Mouse (Mus musculus): ENCODE measurements around the gene Nqo2. TPM values are rescaled to one million over a fixed set of nuclear protein-coding genes. Genes with fewer than 3 reads are reported as not detected.

Nqo2 gene
- polyA plus RNA-seq, 1 experiment from 2014 or later: 26.1 TPM

DNA sequence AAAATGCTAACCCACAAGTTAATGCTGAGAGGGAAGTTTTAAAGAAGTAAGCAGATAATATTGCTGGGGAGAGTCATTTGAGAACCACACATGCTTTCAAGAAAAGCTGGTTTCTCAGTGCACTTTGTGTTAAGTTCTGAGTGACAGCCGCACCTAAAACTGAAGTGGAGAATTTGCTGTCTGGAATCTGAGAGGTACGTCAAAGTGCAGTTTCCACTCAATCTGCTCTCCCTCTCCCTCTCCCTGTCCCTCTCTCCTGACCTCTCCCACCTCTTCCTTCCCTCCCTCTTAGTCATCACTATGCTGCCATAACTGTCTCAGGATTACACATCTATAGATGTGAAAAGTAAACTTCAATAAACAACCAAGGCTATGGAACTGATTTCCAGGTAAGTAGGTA lies 57.5 kb downstream of the Nqo2 start:
- no peaks in the 10 kb centered on the region for H3K4me1 ChIP-seq (ENCODE audit: control insufficient read depth, low read depth, low read length)
- H3K4me3 ChIP-seq (ENCODE audit: low read depth, low read length): no peak overlapping the region
- H3K36me3 ChIP-seq (ENCODE audit: control insufficient read depth, insufficient read depth): peaks cover 36% of the 10 kb centered on the region
- 85% methylated on average over 2 of the region's 2 CpGs for WGBS (ENCODE audit: insufficient replicate concordance)
- no peaks in the 10 kb centered on the region for H3K9me3 ChIP-seq (replicated peaks; ENCODE audit: control insufficient read depth, low read length)
- H3K27ac ChIP-seq (ENCODE audit: low read length): no peak overlapping the region
- ATAC-seq (ENCODE audit: low read depth): no peak
- no peak overlapping the region for H3K4me2 ChIP-seq (ENCODE audit: low read depth, low read length)
- no peak overlapping the region for H3K9ac ChIP-seq (ENCODE audit: low read depth, low read length)
- H3K27me3 ChIP-seq (ENCODE audit: control insufficient read depth, insufficient read depth, low read depth, low read length): no peaks in the 10 kb centered on the region

DNA sequence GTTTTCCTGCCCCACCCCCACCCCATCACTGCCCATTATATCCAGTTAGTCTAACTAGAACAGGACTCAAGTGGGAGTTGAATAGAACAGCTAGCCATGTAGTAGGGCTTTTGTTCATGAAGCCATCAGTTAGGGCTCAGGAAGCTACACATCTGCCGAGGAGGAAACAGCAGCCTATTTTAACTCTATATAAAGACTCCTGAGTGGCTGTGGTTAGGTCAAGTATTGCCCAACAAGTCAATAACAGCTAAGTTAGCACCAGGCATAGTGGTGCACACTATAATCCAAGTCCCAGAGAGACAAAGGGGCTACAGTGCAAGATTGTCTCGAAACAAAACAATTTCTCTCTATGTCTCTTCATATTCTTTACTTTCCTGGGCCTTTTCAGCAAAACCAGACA lies 67.6 kb downstream of the Nqo2 start:
- Histone ChIP-seq H3K27ac (ENCODE audit: low read length) (peak overlapping the region; percentile 19; the same call in 1 of the 2 replicates), H3K27me3 (ENCODE audit: control insufficient read depth, insufficient read depth, low read depth, low read length) (no peaks in the 10 kb centered on the region)
- 34% methylated on average over 2 of the region's 2 CpGs for WGBS (ENCODE audit: insufficient replicate concordance)

DNA sequence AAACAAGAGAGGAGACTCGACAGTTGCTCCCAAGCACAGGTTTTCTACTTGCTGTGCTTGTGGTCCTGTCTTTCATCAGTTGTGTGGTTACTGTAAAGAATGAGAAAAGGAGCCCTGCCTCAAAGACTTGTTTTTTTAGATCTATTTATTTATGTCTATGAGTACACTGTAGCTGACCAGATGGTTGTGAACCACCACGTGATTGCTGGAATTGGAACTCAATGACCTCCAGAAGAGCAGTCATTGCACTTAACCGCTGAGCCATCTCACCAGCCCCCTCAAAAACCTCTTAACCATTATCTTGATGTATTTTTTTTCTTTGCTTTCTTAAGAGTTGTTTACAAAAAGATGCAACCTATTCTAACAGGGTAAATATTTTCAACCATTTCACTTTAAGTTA lies 70.9 kb downstream of the Nqo2 start:
- Histone ChIP-seq H3K4me3 (ENCODE audit: low read depth, low read length) (no peak overlapping the region), H3K4me2 (ENCODE audit: low read depth, low read length) (no peak overlapping the region), H3K9ac (ENCODE audit: low read depth, low read length) (no peak overlapping the region), H3K36me3 (ENCODE audit: control insufficient read depth, insufficient read depth) (peaks cover 3% of the 10 kb centered on the region), H3K9me3 (replicated peaks; ENCODE audit: control insufficient read depth, low read length) (no peaks in the 10 kb centered on the region), H3K27ac (ENCODE audit: low read length) (no peak overlapping the region), H3K4me1 (ENCODE audit: control insufficient read depth, low read depth, low read length) (peaks cover 17% of the 10 kb centered on the region), H3K27me3 (ENCODE audit: control insufficient read depth, insufficient read depth, low read depth, low read length) (no peaks in the 10 kb centered on the region)
- no peak for ATAC-seq (ENCODE audit: low read depth)
- WGBS (ENCODE audit: insufficient replicate concordance): 84% methylated on average over 3 of the region's 3 CpGs

More for the DNA sequence above, 67.6 kb downstream of the Nqo2 start:
- peaks cover 14% of the 10 kb centered on the region for H3K4me1 ChIP-seq (ENCODE audit: control insufficient read depth, low read depth, low read length)
- ATAC-seq (ENCODE audit: low read depth): peak; percentile 64
- no peaks in the 10 kb centered on the region for H3K9me3 ChIP-seq (replicated peaks; ENCODE audit: control insufficient read depth, low read length)
- no peak overlapping the region for H3K9ac ChIP-seq (ENCODE audit: low read depth, low read length)
- H3K4me3 ChIP-seq (ENCODE audit: low read depth, low read length): no peak overlapping the region
- peaks cover 9% of the 10 kb centered on the region for H3K36me3 ChIP-seq (ENCODE audit: control insufficient read depth, insufficient read depth)
- H3K4me2 ChIP-seq (ENCODE audit: low read depth, low read length): no peak overlapping the region

DNA sequence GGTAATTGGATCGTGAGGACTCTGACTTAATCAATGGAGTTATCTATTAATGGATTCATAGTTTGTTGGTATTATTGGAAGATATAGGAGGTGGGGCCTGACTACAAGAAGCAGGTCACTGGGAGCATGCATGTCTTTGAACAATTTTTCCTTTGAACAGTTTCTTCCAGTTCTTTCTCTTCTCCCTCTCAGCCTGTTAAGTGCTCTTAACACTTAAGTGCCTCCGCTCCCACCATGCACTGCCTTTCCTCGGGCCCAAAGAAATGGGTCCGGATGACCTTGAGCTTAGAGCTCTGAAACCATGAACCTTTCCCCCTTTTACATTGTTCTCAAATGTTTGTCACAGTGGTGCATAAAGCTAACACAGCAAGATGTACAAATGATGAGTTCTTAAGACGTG lies 72.2 kb downstream of the Nqo2 start:
- no peak overlapping the region for H3K4me3 ChIP-seq (ENCODE audit: low read depth, low read length)
- no peak overlapping the region for H3K27ac ChIP-seq (ENCODE audit: low read length)
- H3K9me3 ChIP-seq (replicated peaks; ENCODE audit: control insufficient read depth, low read length): no peaks in the 10 kb centered on the region
- WGBS (ENCODE audit: insufficient replicate concordance): 75% methylated on average over 5 of the region's 5 CpGs
- H3K27me3 ChIP-seq (ENCODE audit: control insufficient read depth, insufficient read depth, low read depth, low read length): no peaks in the 10 kb centered on the region
- H3K36me3 ChIP-seq (ENCODE audit: control insufficient read depth, insufficient read depth): peaks cover 3% of the 10 kb centered on the region
- H3K4me1 ChIP-seq (ENCODE audit: control insufficient read depth, low read depth, low read length): peaks cover 14% of the 10 kb centered on the region
- no peak for ATAC-seq (ENCODE audit: low read depth)
- H3K4me2 ChIP-seq (ENCODE audit: low read depth, low read length): peak overlapping the region; percentile 72
- H3K9ac ChIP-seq (ENCODE audit: low read depth, low read length): no peak overlapping the region; the same call in 1 of the 2 replicates

DNA sequence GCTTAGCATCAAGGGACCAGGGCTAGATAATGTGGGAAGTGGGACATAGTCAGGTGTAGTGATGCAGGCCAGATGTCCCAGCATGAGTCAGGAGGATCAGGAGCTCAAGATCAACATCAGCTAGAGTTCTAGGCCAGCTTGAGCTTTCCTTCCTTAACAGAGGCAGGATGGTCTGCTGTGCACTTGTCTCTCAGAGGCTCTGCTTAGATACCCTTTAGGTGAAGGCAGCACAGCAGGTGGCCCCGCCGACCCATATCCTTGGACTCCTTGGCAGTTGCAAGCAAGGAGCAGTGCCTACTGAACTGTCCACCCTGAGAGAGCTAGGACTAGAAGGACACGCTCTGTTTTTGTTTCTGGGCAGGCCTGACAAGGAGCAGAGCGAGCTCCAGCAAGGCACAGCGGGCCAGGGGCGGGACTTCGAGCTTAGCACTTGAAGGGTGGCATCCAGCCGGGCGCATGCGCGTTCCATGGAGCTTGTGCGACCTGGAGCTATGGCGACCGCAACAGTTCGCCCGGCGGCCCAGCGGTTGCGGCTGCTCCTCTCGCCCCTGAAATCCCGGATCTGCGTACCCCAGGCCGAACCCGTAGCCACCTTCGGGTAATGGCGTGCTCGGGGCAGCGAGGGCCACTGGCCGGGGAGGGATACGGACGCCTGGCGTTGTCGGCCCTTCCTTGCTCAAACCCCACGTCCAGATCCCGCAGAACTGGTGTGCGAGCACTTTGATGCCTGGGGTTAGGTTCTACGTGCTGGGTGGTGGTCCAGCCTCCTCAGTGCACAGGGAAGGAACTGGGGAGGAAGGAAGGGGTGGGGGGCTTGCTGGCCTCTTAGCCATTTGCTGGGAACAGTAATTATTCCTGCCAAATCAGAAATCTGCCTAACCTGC lies 72.9 kb downstream of the Nqo2 start, which contains the start of gene Bphl:
Gene Bphl (plus strand): TSS at position 426 of the 884 bp plus-strand sequence.
- peak within 1 kb of the TSS; percentile 72 for H3K4me2 ChIP-seq (ENCODE audit: low read depth, low read length)
- peaks cover 11% of the 10 kb centered on the region for H3K4me1 ChIP-seq (ENCODE audit: control insufficient read depth, low read depth, low read length)
- H3K27ac ChIP-seq (ENCODE audit: low read length): peak within 1 kb of the TSS; percentile 62
- H3K9ac ChIP-seq (ENCODE audit: low read depth, low read length): peak within 1 kb of the TSS; percentile 87
- WGBS (ENCODE audit: insufficient replicate concordance): under 1% methylated on average over 37 of the region's 37 CpGs
- no peaks in the 10 kb centered on the region for H3K27me3 ChIP-seq (ENCODE audit: control insufficient read depth, insufficient read depth, low read depth, low read length)
- H3K9me3 ChIP-seq (replicated peaks; ENCODE audit: control insufficient read depth, low read length): no peaks in the 10 kb centered on the region
- peaks cover 3% of the 10 kb centered on the region for H3K36me3 ChIP-seq (ENCODE audit: control insufficient read depth, insufficient read depth)
- H3K4me3 ChIP-seq (ENCODE audit: low read depth, low read length): peak within 1 kb of the TSS; percentile 79
- peak; percentile 88 for ATAC-seq (ENCODE audit: low read depth)

DNA sequence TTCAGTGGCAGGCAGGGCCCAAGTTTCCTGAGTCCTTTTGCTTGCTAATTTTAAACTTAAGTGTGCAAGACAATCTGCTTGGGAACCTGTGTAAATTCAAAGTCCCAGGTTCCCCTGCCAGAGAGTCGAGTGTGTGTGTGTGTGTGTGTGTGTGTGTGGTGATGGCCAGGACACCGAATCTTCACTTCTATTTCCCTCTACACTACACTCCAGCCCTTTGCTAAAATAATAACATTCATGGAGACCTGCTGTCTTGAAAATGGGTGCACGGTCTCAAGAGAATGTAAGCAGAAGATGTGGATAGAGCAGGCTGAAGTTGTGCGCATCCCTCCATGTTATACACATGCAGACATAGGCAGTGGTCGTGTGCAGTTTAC lies 73.6 kb downstream of the Nqo2 start:
- H3K4me1 ChIP-seq (ENCODE audit: control insufficient read depth, low read depth, low read length): peaks cover 7% of the 10 kb centered on the region
- no peaks in the 10 kb centered on the region for H3K36me3 ChIP-seq (ENCODE audit: control insufficient read depth, insufficient read depth)
- ATAC-seq (ENCODE audit: low read depth): no peak
- peak overlapping the region; percentile 87 for H3K9ac ChIP-seq (ENCODE audit: low read depth, low read length)
- H3K4me3 ChIP-seq (ENCODE audit: low read depth, low read length): peak overlapping the region; percentile 79
- H3K4me2 ChIP-seq (ENCODE audit: low read depth, low read length): peak overlapping the region; percentile 72
- 38% methylated on average over 5 of the region's 5 CpGs for WGBS (ENCODE audit: insufficient replicate concordance)
- H3K9me3 ChIP-seq (replicated peaks; ENCODE audit: control insufficient read depth, low read length): no peaks in the 10 kb centered on the region
- H3K27me3 ChIP-seq (ENCODE audit: control insufficient read depth, insufficient read depth, low read depth, low read length): no peaks in the 10 kb centered on the region
- H3K27ac ChIP-seq (ENCODE audit: low read length): peak overlapping the region; percentile 62; the same call in 1 of the 2 replicates

Other genes with a start within 250 kb of the Nqo2 start
- not detected in 2 replicates for gene Serpinb6e, start 121.3 kb upstream of the Nqo2 start, polyA plus RNA-seq (2015; fragmentation: Nextera tagmentation; extraction: Ambion mirVana)
- gene Serpinb6c, start 59.0 kb upstream of the Nqo2 start, polyA plus RNA-seq (2015; fragmentation: Nextera tagmentation; extraction: Ambion mirVana): not detected in 2 replicates
- 10.3 and 10.5 TPM in 2 replicates for gene Ripk1, start 37.7 kb downstream of the Nqo2 start, polyA plus RNA-seq (2015; fragmentation: Nextera tagmentation; extraction: Ambion mirVana)
- gene Serpinb6a, start 38.1 kb downstream of the Nqo2 start, polyA plus RNA-seq (2015; fragmentation: Nextera tagmentation; extraction: Ambion mirVana): 15.9 and 17.2 TPM in 2 replicates
- gene Bphl, start 72.9 kb downstream of the Nqo2 start, polyA plus RNA-seq (2015; fragmentation: Nextera tagmentation; extraction: Ambion mirVana): 57.9 and 62.6 TPM in 2 replicates
- gene Tubb2a, start 113.3 kb downstream of the Nqo2 start, polyA plus RNA-seq (2015; fragmentation: Nextera tagmentation; extraction: Ambion mirVana): 66.2 and 68.2 TPM in 2 replicates
- gene Tubb2b, start 165.8 kb downstream of the Nqo2 start, polyA plus RNA-seq (2015; fragmentation: Nextera tagmentation; extraction: Ambion mirVana): 0.68 and 1.0 TPM in 2 replicates
- 27.1 and 27.4 TPM in 2 replicates for gene Psmg4, start 198.3 kb downstream of the Nqo2 start, polyA plus RNA-seq (2015; fragmentation: Nextera tagmentation; extraction: Ambion mirVana)

All from liver, embryonic 16.5 days (tissue).